Mouse (Mus musculus): Measurements from ENCODE around the gene Tomm5. TPM values are rescaled to one million over a fixed set of nuclear protein-coding genes. Genes with fewer than 3 reads are reported as not detected.
"Not testable (repeated sequence)": the region's sequence is repeated elsewhere in the genome, so short reads cannot be mapped to it uniquely, and the experiment has no call there.

Gene Tomm5
- polyA plus RNA-seq, 1 experiment, result 3.5 TPM

- peaks cover 5% of the 10 kb centered on the region; the same call in 1 of the 2 replicates for H3K9me3 ChIP-seq (ENCODE audit: control insufficient read depth, low read length)
- H3K27me3 ChIP-seq (ENCODE audit: control insufficient read depth), result no peaks in the 10 kb centered on the region
- peaks cover 67% of the 10 kb centered on the region for H3K4me1 ChIP-seq (ENCODE audit: control insufficient read depth)
- peaks cover 25% of the 10 kb centered on the region for H3K36me3 ChIP-seq (ENCODE audit: control insufficient read depth)
- H3K4me3 ChIP-seq (replicated peaks), result peak overlapping the region; percentile 6
- TF ChIP-seq GATA1 (IDR thresholded peaks at IDR 0.05; ENCODE audit: low read length) (no peak), TAL1 (IDR thresholded peaks at IDR 0.05; ENCODE audit: low read length) (no peak)
Observed at GRCm38 (mm10) chr4:45073544-45073943, 34.4 kb downstream of the Tomm5 start.

- no peak overlapping the region for H3K4me3 ChIP-seq (replicated peaks)
- peaks cover 3% of the 10 kb centered on the region; the same call in 1 of the 2 replicates for H3K9me3 ChIP-seq (ENCODE audit: control insufficient read depth, low read length)
- peaks cover 17% of the 10 kb centered on the region for H3K36me3 ChIP-seq (ENCODE audit: control insufficient read depth)
- H3K4me1 ChIP-seq (ENCODE audit: control insufficient read depth), result peaks cover 71% of the 10 kb centered on the region
- H3K27me3 ChIP-seq (ENCODE audit: control insufficient read depth), result no peaks in the 10 kb centered on the region
- no peak for TF ChIP-seq GATA1 (IDR thresholded peaks at IDR 0.05; ENCODE audit: low read length)
- TF ChIP-seq TAL1 (IDR thresholded peaks at IDR 0.05; ENCODE audit: low read length), result no peak
Observed at GRCm38 (mm10) chr4:45072261-45072973, 35.5 kb downstream of the Tomm5 start.

- Histone ChIP-seq H3K9me3 (ENCODE audit: control insufficient read depth, low read length) (no peaks in the 10 kb centered on the region), H3K27me3 (ENCODE audit: control insufficient read depth) (no peaks in the 10 kb centered on the region), H3K4me3 (replicated peaks) (no peak overlapping the region), H3K4me1 (ENCODE audit: control insufficient read depth) (peaks cover 44% of the 10 kb centered on the region), H3K36me3 (ENCODE audit: control insufficient read depth) (peaks cover 7% of the 10 kb centered on the region)
- TF ChIP-seq GATA1 (IDR thresholded peaks at IDR 0.05; ENCODE audit: low read length) (no peak), TAL1 (IDR thresholded peaks at IDR 0.05; ENCODE audit: low read length) (no peak)
Observed at GRCm38 (mm10) chr4:45067742-45068141, 40.2 kb downstream of the Tomm5 start.

- H3K9me3 ChIP-seq (ENCODE audit: control insufficient read depth, low read length), result no peaks in the 10 kb centered on the region
- TF ChIP-seq GATA1 (IDR thresholded peaks at IDR 0.05; ENCODE audit: low read length) (no peak), TAL1 (IDR thresholded peaks at IDR 0.05; ENCODE audit: low read length) (no peak)
- no peak overlapping the region for H3K4me3 ChIP-seq (replicated peaks)
- H3K36me3 ChIP-seq (ENCODE audit: control insufficient read depth), result peaks cover 12% of the 10 kb centered on the region
- peaks cover 31% of the 10 kb centered on the region for H3K4me1 ChIP-seq (ENCODE audit: control insufficient read depth)
- H3K27me3 ChIP-seq (ENCODE audit: control insufficient read depth), result no peaks in the 10 kb centered on the region
Observed at GRCm38 (mm10) chr4:45066036-45066730, 41.7 kb downstream of the Tomm5 start.

GRCm38 (mm10) chr4:45064577-45064976, 43.3 kb downstream of the Tomm5 start:
- H3K4me1 ChIP-seq (ENCODE audit: control insufficient read depth), result peaks cover 19% of the 10 kb centered on the region
- H3K4me3 ChIP-seq (replicated peaks), result no peak overlapping the region
- peaks cover 26% of the 10 kb centered on the region for H3K36me3 ChIP-seq (ENCODE audit: control insufficient read depth)
- no peaks in the 10 kb centered on the region for H3K9me3 ChIP-seq (ENCODE audit: control insufficient read depth, low read length)
- no peak for TF ChIP-seq GATA1 (IDR thresholded peaks at IDR 0.05; ENCODE audit: low read length)
- TF ChIP-seq TAL1 (IDR thresholded peaks at IDR 0.05; ENCODE audit: low read length), result no peak
- no peaks in the 10 kb centered on the region for H3K27me3 ChIP-seq (ENCODE audit: control insufficient read depth)

GRCm38 (mm10) chr4:45063836-45064235, 44.1 kb downstream of the Tomm5 start:
- not testable (repeated sequence) for H3K9me3 ChIP-seq (ENCODE audit: control insufficient read depth, low read length); H3K27me3 ChIP-seq (ENCODE audit: control insufficient read depth); H3K4me3 ChIP-seq (replicated peaks)

GRCm38 (mm10) chr4:45055451-45055850, 52.5 kb downstream of the Tomm5 start:
- no peaks in the 10 kb centered on the region; the same call in 1 of the 2 replicates for H3K4me1 ChIP-seq (ENCODE audit: control insufficient read depth)
- H3K27me3 ChIP-seq (ENCODE audit: control insufficient read depth), result no peaks in the 10 kb centered on the region
- H3K4me3 ChIP-seq (replicated peaks), result no peak overlapping the region
- H3K36me3 ChIP-seq (ENCODE audit: control insufficient read depth), result peaks cover 49% of the 10 kb centered on the region
- no peaks in the 10 kb centered on the region for H3K9me3 ChIP-seq (ENCODE audit: control insufficient read depth, low read length)
- no peak for TF ChIP-seq GATA1 (IDR thresholded peaks at IDR 0.05; ENCODE audit: low read length)
- no peak for TF ChIP-seq TAL1 (IDR thresholded peaks at IDR 0.05; ENCODE audit: low read length)

More at GRCm38 (mm10) chr4:45063836-45064235, 44.1 kb downstream of the Tomm5 start:
- H3K4me1 ChIP-seq (ENCODE audit: control insufficient read depth), result peaks cover 14% of the 10 kb centered on the region
- H3K36me3 ChIP-seq (ENCODE audit: control insufficient read depth), result peaks cover 32% of the 10 kb centered on the region

Other genes with a start within 250 kb of the Tomm5 start
- gene Grhpr, start 126.7 kb downstream of the Tomm5 start, polyA plus RNA-seq (2012), result 3.9 and 6.0 TPM in 2 replicates
- 0.09 and 0.11 TPM in 2 replicates for gene Zbtb5, start 95.7 kb downstream of the Tomm5 start, polyA plus RNA-seq (2012)
- gene Polr1e, start 89.5 kb downstream of the Tomm5 start, polyA plus RNA-seq (2012), result 0.02 and 0.31 TPM in 2 replicates
- gene Fbxo10, start 23.5 kb downstream of the Tomm5 start, polyA plus RNA-seq (2012), result 0.60 and 0.71 TPM in 2 replicates
- 0.01 TPM in 1 of 2 replicates, not detected in the other for gene Frmpd1, start 76.8 kb upstream of the Tomm5 start, polyA plus RNA-seq (2012)
- 0.08 and 0.09 TPM in 2 replicates for gene Trmt10b, start 189.0 kb upstream of the Tomm5 start, polyA plus RNA-seq (2012)
- 4.0 and 4.6 TPM in 2 replicates for gene Dcaf10, start 234.0 kb upstream of the Tomm5 start, polyA plus RNA-seq (2012)
- gene Exosc3, start 234.6 kb upstream of the Tomm5 start, polyA plus RNA-seq (2012), result 3.3 and 5.2 TPM in 2 replicates

Measured in erythroblast, embryonic 14.5 days (primary cell).